Mouse (Mus musculus): ENCODE results near the gene Coro7. TPM values are rescaled to one million over a fixed set of nuclear protein-coding genes. Genes with fewer than 3 reads are reported as not detected.
"Not testable (repeated sequence)": the region's sequence is repeated elsewhere in the genome, so short reads cannot be mapped to it uniquely, and the experiment has no call there.

Gene Coro7
- polyA plus RNA-seq, 1 experiment from 2014 or later = 13.5 TPM

- under 1% methylated on average over 54 of the region's 54 CpGs for WGBS (ENCODE audit: insufficient replicate concordance)
- Histone ChIP-seq H3K9me3 (replicated peaks; ENCODE audit: control insufficient read depth, low read length) (no peaks in the 10 kb centered on the region), H3K36me3 (ENCODE audit: control insufficient read depth, insufficient read depth) (peaks cover 6% of the 10 kb centered on the region), H3K27ac (ENCODE audit: low read length) (peak overlapping the region; percentile 72), H3K4me3 (ENCODE audit: low read depth, low read length) (peak overlapping the region; percentile 82), H3K4me2 (ENCODE audit: low read depth, low read length) (peak overlapping the region; percentile 70), H3K9ac (ENCODE audit: low read depth, low read length) (peak overlapping the region; percentile 82), H3K27me3 (ENCODE audit: control insufficient read depth, insufficient read depth, low read depth, low read length) (no peaks in the 10 kb centered on the region), H3K4me1 (ENCODE audit: control insufficient read depth, low read depth, low read length) (peaks cover 39% of the 10 kb centered on the region)
- peak; percentile 79 for ATAC-seq (ENCODE audit: low read depth)
These were observed 4.2 kb upstream of the Coro7 start for GRCm38 (mm10) chr16:4683581-4684456.

GRCm38 (mm10) chr16:4683193-4683580 lies 3.6 kb upstream of the Coro7 start:
- Histone ChIP-seq H3K27ac (ENCODE audit: low read length) (peak overlapping the region; percentile 72), H3K36me3 (ENCODE audit: control insufficient read depth, insufficient read depth) (peaks cover 5% of the 10 kb centered on the region), H3K4me2 (ENCODE audit: low read depth, low read length) (peak overlapping the region; percentile 70), H3K4me1 (ENCODE audit: control insufficient read depth, low read depth, low read length) (peaks cover 44% of the 10 kb centered on the region), H3K4me3 (ENCODE audit: low read depth, low read length) (peak overlapping the region; percentile 82), H3K9me3 (replicated peaks; ENCODE audit: control insufficient read depth, low read length) (no peaks in the 10 kb centered on the region), H3K27me3 (ENCODE audit: control insufficient read depth, insufficient read depth, low read depth, low read length) (no peaks in the 10 kb centered on the region), H3K9ac (ENCODE audit: low read depth, low read length) (peak overlapping the region; percentile 82)
- WGBS (ENCODE audit: insufficient replicate concordance) = 13% methylated on average over 9 of the region's 9 CpGs
- ATAC-seq (ENCODE audit: low read depth) = 0 out of 2 replicates have a peak, but pooled peaks have one; percentile 7

GRCm38 (mm10) chr16:4682628-4683179 lies 3.1 kb upstream of the Coro7 start:
- peak overlapping the region; percentile 72 for H3K27ac ChIP-seq (ENCODE audit: low read length)
- H3K9me3 ChIP-seq (replicated peaks; ENCODE audit: control insufficient read depth, low read length) = no peaks in the 10 kb centered on the region
- peak overlapping the region; percentile 82 for H3K4me3 ChIP-seq (ENCODE audit: low read depth, low read length)
- peak overlapping the region; percentile 70 for H3K4me2 ChIP-seq (ENCODE audit: low read depth, low read length)
- H3K27me3 ChIP-seq (ENCODE audit: control insufficient read depth, insufficient read depth, low read depth, low read length) = no peaks in the 10 kb centered on the region
- ATAC-seq (ENCODE audit: low read depth) = no peak
- peak overlapping the region; percentile 82 for H3K9ac ChIP-seq (ENCODE audit: low read depth, low read length)
- WGBS (ENCODE audit: insufficient replicate concordance) = 48% methylated on average over 4 of the region's 4 CpGs
- H3K36me3 ChIP-seq (ENCODE audit: control insufficient read depth, insufficient read depth) = peaks cover 2% of the 10 kb centered on the region
- H3K4me1 ChIP-seq (ENCODE audit: control insufficient read depth, low read depth, low read length) = peaks cover 49% of the 10 kb centered on the region

- H3K27ac ChIP-seq (ENCODE audit: low read length); H3K4me3 ChIP-seq (ENCODE audit: low read depth, low read length); H3K36me3 ChIP-seq (ENCODE audit: control insufficient read depth, insufficient read depth); H3K9ac ChIP-seq (ENCODE audit: low read depth, low read length); H3K4me2 ChIP-seq (ENCODE audit: low read depth, low read length); H3K9me3 ChIP-seq (replicated peaks; ENCODE audit: control insufficient read depth, low read length); ATAC-seq (ENCODE audit: low read depth); H3K27me3 ChIP-seq (ENCODE audit: control insufficient read depth, insufficient read depth, low read depth, low read length): not testable (repeated sequence)
- peaks cover 46% of the 10 kb centered on the region for H3K4me1 ChIP-seq (ENCODE audit: control insufficient read depth, low read depth, low read length)
- 67% methylated on average over 3 of the region's 3 CpGs for WGBS (ENCODE audit: insufficient replicate concordance)
These were observed 1.4 kb upstream of the Coro7 start for GRCm38 (mm10) chr16:4680922-4681455.

GRCm38 (mm10) chr16:4678080-4678479 lies 1.5 kb downstream of the Coro7 start:
- H3K4me1 ChIP-seq (ENCODE audit: control insufficient read depth, low read depth, low read length) = peaks cover 37% of the 10 kb centered on the region
- peak overlapping the region; percentile 97 for H3K4me2 ChIP-seq (ENCODE audit: low read depth, low read length)
- H3K4me3 ChIP-seq (ENCODE audit: low read depth, low read length) = peak overlapping the region; percentile 7; the same call in 1 of the 2 replicates
- ATAC-seq (ENCODE audit: low read depth) = no peak
- H3K36me3 ChIP-seq (ENCODE audit: control insufficient read depth, insufficient read depth) = no peaks in the 10 kb centered on the region; the same call in 1 of the 2 replicates
- no peak overlapping the region for H3K9ac ChIP-seq (ENCODE audit: low read depth, low read length)
- no peaks in the 10 kb centered on the region for H3K27me3 ChIP-seq (ENCODE audit: control insufficient read depth, insufficient read depth, low read depth, low read length)
- 48% methylated on average over 5 of the region's 5 CpGs for WGBS (ENCODE audit: insufficient replicate concordance)
- no peaks in the 10 kb centered on the region for H3K9me3 ChIP-seq (replicated peaks; ENCODE audit: control insufficient read depth, low read length)
- H3K27ac ChIP-seq (ENCODE audit: low read length) = peak overlapping the region; percentile 12; the same call in 1 of the 2 replicates

GRCm38 (mm10) chr16:4676836-4677235 lies 2.7 kb downstream of the Coro7 start:
- no peak overlapping the region for H3K4me2 ChIP-seq (ENCODE audit: low read depth, low read length)
- no peaks in the 10 kb centered on the region for H3K27me3 ChIP-seq (ENCODE audit: control insufficient read depth, insufficient read depth, low read depth, low read length)
- ATAC-seq (ENCODE audit: low read depth) = no peak
- H3K9me3 ChIP-seq (replicated peaks; ENCODE audit: control insufficient read depth, low read length) = no peaks in the 10 kb centered on the region
- 87% methylated on average over 5 of the region's 5 CpGs for WGBS (ENCODE audit: insufficient replicate concordance)
- no peak overlapping the region for H3K4me3 ChIP-seq (ENCODE audit: low read depth, low read length)
- H3K9ac ChIP-seq (ENCODE audit: low read depth, low read length) = no peak overlapping the region
- no peaks in the 10 kb centered on the region; the same call in 1 of the 2 replicates for H3K36me3 ChIP-seq (ENCODE audit: control insufficient read depth, insufficient read depth)
- no peak overlapping the region for H3K27ac ChIP-seq (ENCODE audit: low read length)
- peaks cover 28% of the 10 kb centered on the region for H3K4me1 ChIP-seq (ENCODE audit: control insufficient read depth, low read depth, low read length)

GRCm38 (mm10) chr16:4674091-4674490 lies 5.5 kb downstream of the Coro7 start:
- Histone ChIP-seq H3K4me1 (ENCODE audit: control insufficient read depth, low read depth, low read length) (peaks cover 17% of the 10 kb centered on the region), H3K27ac (ENCODE audit: low read length) (no peak overlapping the region; the same call in 1 of the 2 replicates), H3K4me3 (ENCODE audit: low read depth, low read length) (no peak overlapping the region), H3K9ac (ENCODE audit: low read depth, low read length) (no peak overlapping the region), H3K36me3 (ENCODE audit: control insufficient read depth, insufficient read depth) (no peaks in the 10 kb centered on the region; the same call in 1 of the 2 replicates), H3K9me3 (replicated peaks; ENCODE audit: control insufficient read depth, low read length) (no peaks in the 10 kb centered on the region), H3K4me2 (ENCODE audit: low read depth, low read length) (no peak overlapping the region), H3K27me3 (ENCODE audit: control insufficient read depth, insufficient read depth, low read depth, low read length) (no peaks in the 10 kb centered on the region)
- no peak for ATAC-seq (ENCODE audit: low read depth)
- WGBS (ENCODE audit: insufficient replicate concordance) = 39% methylated on average over 4 of the region's 4 CpGs

GRCm38 (mm10) chr16:4670317-4670716 lies 9.3 kb downstream of the Coro7 start:
- Histone ChIP-seq H3K36me3 (ENCODE audit: control insufficient read depth, insufficient read depth) (peaks cover 2% of the 10 kb centered on the region), H3K4me3 (ENCODE audit: low read depth, low read length) (no peak overlapping the region), H3K9me3 (replicated peaks; ENCODE audit: control insufficient read depth, low read length) (no peaks in the 10 kb centered on the region), H3K27ac (ENCODE audit: low read length) (no peak overlapping the region), H3K4me2 (ENCODE audit: low read depth, low read length) (no peak overlapping the region), H3K4me1 (ENCODE audit: control insufficient read depth, low read depth, low read length) (peaks cover 5% of the 10 kb centered on the region), H3K9ac (ENCODE audit: low read depth, low read length) (no peak overlapping the region), H3K27me3 (ENCODE audit: control insufficient read depth, insufficient read depth, low read depth, low read length) (no peaks in the 10 kb centered on the region)
- ATAC-seq (ENCODE audit: low read depth) = peak; percentile 32; the same call in 1 of the 2 replicates
- 64% methylated on average over 5 of the region's 5 CpGs for WGBS (ENCODE audit: insufficient replicate concordance)

Measured in liver, embryonic 16.5 days (tissue).